Mouse (Mus musculus) erythroblast, embryonic 14.5 days (primary cell): ENCODE measurements around the gene Gadl1.

Experiments
- GATA1 ChIP-seq: IDR thresholded peaks from 2 replicates; pipeline ENCODE4 v1.6.1; 2012; ENCODE audit warnings: low read length, inconsistent platforms, mixed read lengths
- TAL1 ChIP-seq: IDR thresholded peaks from 3 replicates; pipeline ENCODE4 v1.6.1; 2012; ENCODE audit warnings: low read length, inconsistent platforms, mixed read lengths

DNA sequence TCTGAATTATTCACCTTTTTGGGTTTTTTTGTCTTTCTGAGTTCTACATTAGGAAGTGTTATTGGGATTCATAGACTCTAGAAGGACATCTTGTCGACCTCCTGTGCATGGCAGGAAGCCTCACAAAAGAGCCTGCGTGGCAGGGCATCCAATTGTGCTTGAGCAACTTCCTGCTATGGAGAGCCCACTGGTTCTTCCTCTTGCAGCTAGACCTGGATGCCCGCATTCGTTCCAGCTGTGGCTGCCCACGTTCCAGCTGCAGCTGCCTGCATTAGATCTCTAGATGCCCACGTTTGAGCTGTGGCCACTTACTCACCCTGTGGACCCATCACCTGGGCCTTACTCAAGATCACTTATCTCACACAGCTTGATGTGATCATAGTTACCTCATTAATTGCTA, 116.1 kb downstream of the Gadl1 start:
- TF ChIP-seq GATA1: no peak
- TF ChIP-seq TAL1: no peak
